Mouse (Mus musculus) embryonic facial prominence, embryonic 11.5 days (tissue): ENCODE data around the gene Reg1. TPM values are rescaled to one million over a fixed set of nuclear protein-coding genes. Genes with fewer than 3 reads are reported as not detected.

Experiments used
- ATAC-seq: fragments of 200-750 bp; cut with Nextera tagmentation; replicated peaks from 2 replicates; pipeline ENCODE4 v1.8.0; 2017; ENCODE audit warnings: low read depth; ENCODE audit not compliant: insufficient number of reproducible peaks, low FRiP score, low TSS enrichment
- DNase-seq: peaks from one replicate; pipeline ENCODE4 v3.0.0-alpha.2; 2015; ENCODE audit warnings: low spot score
- H3K27ac ChIP-seq: fragments of 300-500 bp; sonication (generic); replicated peaks from 2 replicates; pipeline ENCODE4 v1.5.1; 2014; ENCODE audit warnings: mild to moderate bottlenecking, low read depth, low read length, control low read depth
- H3K27me3 ChIP-seq: fragments of 300-500 bp; sonication (generic); 2 replicates; pipeline ENCODE4 v1.6.1; 2014; ENCODE audit warnings: mild to moderate bottlenecking, low read length, moderate library complexity, mixed read lengths; ENCODE audit not compliant: control insufficient read depth, insufficient read depth
- H3K36me3 ChIP-seq: fragments of 300-500 bp; sonication (generic); replicated peaks from 2 replicates; pipeline ENCODE4 v1.6.1; 2014; ENCODE audit warnings: low read depth, mild to moderate bottlenecking, low read length, moderate library complexity, mixed read lengths; ENCODE audit not compliant: control insufficient read depth, insufficient read depth
- H3K4me1 ChIP-seq: fragments of 300-500 bp; sonication (generic); 2 replicates; pipeline ENCODE4 v1.6.1; 2014; ENCODE audit warnings: low read length, mixed read lengths; ENCODE audit not compliant: control insufficient read depth, insufficient read depth
- H3K4me2 ChIP-seq: fragments of 300-500 bp; sonication (generic); 2 replicates; pipeline ENCODE4 v1.6.1; 2014; ENCODE audit warnings: low read depth, mild to moderate bottlenecking, control low read depth, low read length, moderate library complexity
- H3K4me3 ChIP-seq: fragments of 300-500 bp; sonication (generic); 2 replicates; pipeline ENCODE4 v1.5.1; 2014; ENCODE audit warnings: low read depth, low read length, control low read depth
- H3K9ac ChIP-seq: fragments of 300-500 bp; sonication (generic); replicated peaks from 2 replicates; pipeline ENCODE4 v1.6.1; 2014; ENCODE audit warnings: mild to moderate bottlenecking, control low read depth, low read length
- H3K9me3 ChIP-seq: fragments of 300-500 bp; sonication (generic); replicated peaks from 2 replicates; pipeline ENCODE4 v1.6.1; 2016; ENCODE audit warnings: mild to moderate bottlenecking, low read length, inconsistent platforms, mixed read lengths; ENCODE audit not compliant: control insufficient read depth
- WGBS: fragments of 180-500 bp; shearing (Covaris S2); extraction: QIAGEN DNeasy Blood & Tissue Kit; methylation state at CpG from one replicate; pipeline ENCODE4 v1.1.7; 2014; 5-methylcytosine and 5-hydroxymethylcytosine counted together
- polyA plus RNA-seq: library from polyadenylated mRNA; unstranded; fragments of >200 nt; fragmentation: Nextera tagmentation; extraction: Ambion mirVana; gene quantifications from 2 replicates; pipeline ENCODE4 v1.2.1, GENCODE M21; 2014

Reg1 gene
- polyA plus RNA-seq, 1 experiment from 2014 or later: not detected

DNA sequence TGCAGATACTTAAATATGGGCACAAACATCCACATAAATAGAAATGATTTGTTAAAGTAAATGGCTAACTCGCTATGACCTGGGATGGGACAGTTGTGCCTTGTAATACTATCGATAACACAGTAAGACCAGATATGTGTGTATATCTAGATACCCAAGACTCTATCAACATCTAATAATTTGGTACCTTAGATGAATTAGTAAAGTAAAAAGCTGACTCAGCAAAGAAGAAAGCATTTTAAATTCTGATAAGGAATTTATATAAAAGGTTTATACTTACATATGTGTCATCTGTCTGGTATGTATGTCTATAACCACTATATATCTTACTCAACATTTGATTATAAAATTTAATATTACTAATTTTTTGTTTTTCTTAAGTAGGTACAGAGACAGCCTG is 30.3 kb downstream of the Reg1 start:
- H3K9ac ChIP-seq: no peak overlapping the region
- no peaks in the 10 kb centered on the region for H3K27me3 ChIP-seq
- DNase-seq (no peak), ATAC-seq (no peak)
- 92% methylated on average over 2 of the region's 2 CpGs for whole genome bisulfite sequencing
- H3K4me1 ChIP-seq: no peaks in the 10 kb centered on the region
- H3K36me3 ChIP-seq: no peaks in the 10 kb centered on the region
- no peak overlapping the region for H3K4me2 ChIP-seq
- no peaks in the 10 kb centered on the region for H3K9me3 ChIP-seq
- no peak overlapping the region for H3K27ac ChIP-seq
- no peak overlapping the region for H3K4me3 ChIP-seq

- no peak for ATAC-seq
- Histone ChIP-seq H3K27me3 (no peaks in the 10 kb centered on the region), H3K4me2 (no peak overlapping the region), H3K9me3 (no peaks in the 10 kb centered on the region), H3K27ac (no peak overlapping the region), H3K36me3 (no peaks in the 10 kb centered on the region), H3K9ac (no peak overlapping the region), H3K4me1 (no peaks in the 10 kb centered on the region), H3K4me3 (no peak overlapping the region)
- DNase-seq: no peak
- 42% methylated on average over 3 of the region's 3 CpGs for WGBS
Observed at GRCm38 (mm10) chr6:78460191-78460825, 37.8 kb downstream of the Reg1 start.

- Histone ChIP-seq H3K4me2 (no peak overlapping the region), H3K4me3 (no peak overlapping the region), H3K27me3 (no peaks in the 10 kb centered on the region), H3K27ac (no peak overlapping the region), H3K36me3 (no peaks in the 10 kb centered on the region), H3K4me1 (no peaks in the 10 kb centered on the region), H3K9me3 (no peaks in the 10 kb centered on the region), H3K9ac (no peak overlapping the region)
- 84% methylated on average over 2 of the region's 2 CpGs for WGBS
- ATAC-seq: no peak
- no peak for DNase-seq
Observed at GRCm38 (mm10) chr6:78462360-78462759, 39.8 kb downstream of the Reg1 start.

- H3K4me1 ChIP-seq: no peaks in the 10 kb centered on the region
- 83% methylated on average over 2 of the region's 2 CpGs for WGBS
- no peaks in the 10 kb centered on the region for H3K27me3 ChIP-seq
- H3K9ac ChIP-seq: no peak overlapping the region
- H3K4me3 ChIP-seq: no peak overlapping the region
- no peak overlapping the region for H3K4me2 ChIP-seq
- H3K36me3 ChIP-seq: no peaks in the 10 kb centered on the region
- H3K9me3 ChIP-seq: no peaks in the 10 kb centered on the region
- ATAC-seq (no peak), DNase-seq (no peak)
- no peak overlapping the region for H3K27ac ChIP-seq
Observed at GRCm38 (mm10) chr6:78463266-78463665, 40.8 kb downstream of the Reg1 start.

GRCm38 (mm10) chr6:78468772-78469171 is 46.3 kb downstream of the Reg1 start, which contains the start of gene Reg3g:
Gene Reg3g (minus strand): TSS chr6:78468872.
- Histone ChIP-seq H3K9me3 (no peaks in the 10 kb centered on the region), H3K27ac (no peak within 1 kb of the TSS), H3K36me3 (no peaks in the 10 kb centered on the region), H3K4me1 (no peaks in the 10 kb centered on the region), H3K27me3 (no peaks in the 10 kb centered on the region), H3K9ac (no peak within 1 kb of the TSS), H3K4me3 (no peak within 1 kb of the TSS), H3K4me2 (no peak within 1 kb of the TSS)
- DNase-seq (no peak), ATAC-seq (no peak)
- WGBS: 68% methylated on average over 2 of the region's 2 CpGs

DNA sequence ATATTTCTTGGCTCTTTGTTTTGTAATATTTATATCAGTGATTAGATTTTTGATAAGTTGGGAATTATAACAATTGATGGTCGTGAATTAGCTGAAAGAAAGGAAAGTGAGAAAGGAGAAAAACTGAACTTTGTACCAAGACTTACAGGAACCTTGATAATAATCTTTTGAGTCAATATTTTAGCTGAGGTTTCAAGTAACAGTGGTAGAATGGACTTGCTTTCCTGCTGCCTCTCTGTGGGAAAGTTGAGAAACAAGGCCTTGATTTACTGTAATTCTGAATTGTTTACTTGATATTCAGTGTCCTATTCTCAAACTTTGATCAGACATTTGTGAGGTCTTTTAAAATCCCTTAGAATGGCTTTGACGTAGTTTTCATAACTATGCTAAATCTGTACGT is 46.8 kb downstream of the Reg1 start:
- Histone ChIP-seq H3K27ac (no peak overlapping the region), H3K4me3 (no peak overlapping the region), H3K9me3 (no peaks in the 10 kb centered on the region), H3K9ac (no peak overlapping the region), H3K36me3 (no peaks in the 10 kb centered on the region), H3K4me1 (no peaks in the 10 kb centered on the region), H3K4me2 (no peak overlapping the region), H3K27me3 (no peaks in the 10 kb centered on the region)
- ATAC-seq (no peak), DNase-seq (no peak)
- WGBS: 63% methylated on average over 3 of the region's 3 CpGs

Other genes with a start within 250 kb of the Reg1 start
- not detected in 2 replicates for gene Reg3b, start 52.1 kb upstream of the Reg1 start, polyA plus RNA-seq
- gene Reg3d, start 43.8 kb upstream of the Reg1 start, polyA plus RNA-seq: not detected in 2 replicates
- gene Reg3a, start 42.0 kb upstream of the Reg1 start, polyA plus RNA-seq: not detected in 2 replicates
- gene Reg2, start 27.1 kb upstream of the Reg1 start, polyA plus RNA-seq: not detected in 2 replicates
- 0.57 TPM in 1 of 2 replicates, not detected in the other for gene Reg3g, start 46.2 kb downstream of the Reg1 start, polyA plus RNA-seq